Mouse (Mus musculus): ENCODE results near the gene Ift88. TPM values are rescaled to one million over a fixed set of nuclear protein-coding genes. Genes with fewer than 3 reads are reported as not detected.

Gene Ift88
- total RNA-seq (2023), result 1 to 10 TPM; 6.4 to 6.8 TPM

GRCm38 (mm10) chr14:57423432-57424211, at the start of gene Ift88:
TSS of gene Ift88 (plus strand) at chr14:57424062.

GRCm38 (mm10) chr14:57398065-57398757, 25.7 kb upstream of the Ift88 start, which contains the start of gene Cryl1:
TSS of gene Cryl1 (minus strand) at chr14:57398529.

GRCm38 (mm10) chr14:57524671-57525387, 101.0 kb downstream of the Ift88 start, which contains the start of gene Il17d:
TSS of gene Il17d (plus strand) at chr14:57524777.

Other genes with a start within 250 kb of the Ift88 start
- gene Cryl1, start 25.5 kb upstream of the Ift88 start, total RNA-seq (2023), result 10 to 100 TPM in 1 of 2 experiments, 1 to 10 TPM in 1; 9.4 to 13.0 TPM
- gene Il17d, start 100.7 kb downstream of the Ift88 start, total RNA-seq (2023), result not detected
- gene Eef1akmt1, start 147.6 kb downstream of the Ift88 start, total RNA-seq (2023), result 10 to 100 TPM; 14.1 to 15.4 TPM
- 10 to 100 TPM; 36.5 to 42.0 TPM for gene Xpo4, start 241.4 kb downstream of the Ift88 start, total RNA-seq (2023)